ENCODE assay signal across 12 mouse cellular contexts in the genomic region with DNA sequence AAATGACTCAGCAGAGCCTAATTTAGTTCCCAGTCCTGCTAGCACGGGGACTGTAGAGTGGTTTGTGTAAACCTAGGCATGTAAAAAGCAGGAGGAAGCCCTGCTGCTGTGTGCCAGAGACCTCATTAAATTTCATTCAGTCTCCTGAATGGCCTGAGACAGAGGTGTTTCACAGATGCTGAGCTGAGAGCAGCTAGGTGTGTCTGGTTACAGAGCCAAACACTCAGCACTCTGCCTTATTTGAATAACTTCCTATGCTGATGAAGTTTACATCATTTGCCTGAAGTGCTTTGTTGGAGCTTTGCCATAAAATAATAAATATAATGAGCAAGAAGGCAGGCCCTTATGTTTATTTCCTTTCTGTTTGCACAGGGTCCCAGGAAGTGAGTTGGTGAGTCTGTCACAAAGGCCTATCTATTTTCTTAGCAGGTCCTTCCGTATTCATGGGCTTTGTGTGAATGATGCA. TPM values are rescaled to one million over a fixed set of nuclear protein-coding genes. Genes with fewer than 3 reads are reported as not detected.
DNase-seq lines count a peak whose midpoint lies in the region; ATAC-seq and TF ChIP-seq lines count a peak whose summit lies in the region.
"Had no signal": no experiment of that assay in that cellular context is flagged by ENCODE, and none has a peak within 500 bp of the region (broad histone marks: within the 10 kb centered on the region; RNA-seq: fewer than 3 reads in every experiment).

No protein-coding gene starts in this region.

- ATAC-seq in kidney, embryonic 16.5 days (ENCODE audit: low FRiP score, low TSS enrichment), result no peak
- ATAC-seq in kidney, embryonic 14.5 days (ENCODE audit: low FRiP score, low TSS enrichment), result no peak
- ATAC-seq in forebrain, postnatal 0 days, result peak; percentile 33; the same call in 1 of the 2 replicates
- ATAC-seq in midbrain, embryonic 16.5 days, result no peak

- H3K4me3 ChIP-seq in kidney, embryonic 16.5 days (ENCODE audit: low read length), result no peak overlapping the region
- H3K4me3 ChIP-seq in kidney, embryonic 14.5 days (ENCODE audit: low read length), result no peak overlapping the region
- H3K4me3 ChIP-seq in forebrain, postnatal 0 days (ENCODE audit: low read depth, low read length), result no peak overlapping the region
- H3K4me3 ChIP-seq in midbrain, embryonic 16.5 days (ENCODE audit: low read depth, low read length), result no peak overlapping the region
- H3K4me3 ChIP-seq: heart, embryonic 15.5 days had no signal

- peaks cover 53% of the 10 kb centered on the region for H3K4me1 ChIP-seq in kidney, embryonic 16.5 days (ENCODE audit: insufficient read depth, low read length)
- H3K4me1 ChIP-seq in kidney, embryonic 14.5 days (ENCODE audit: control insufficient read depth, insufficient read depth, low read length), result peaks cover 31% of the 10 kb centered on the region
- peaks cover 18% of the 10 kb centered on the region; the same call in 1 of the 2 replicates for H3K4me1 ChIP-seq in forebrain, postnatal 0 days (ENCODE audit: insufficient read depth)
- peaks cover 35% of the 10 kb centered on the region for H3K4me1 ChIP-seq in midbrain, embryonic 16.5 days (ENCODE audit: control insufficient read depth, insufficient read depth, low read length)

- H3K9me3 ChIP-seq in kidney, embryonic 16.5 days (ENCODE audit: low read length), result no peaks in the 10 kb centered on the region
- no peaks in the 10 kb centered on the region for H3K9me3 ChIP-seq in kidney, embryonic 14.5 days (ENCODE audit: control insufficient read depth, low read length)
- no peaks in the 10 kb centered on the region for H3K9me3 ChIP-seq in forebrain, postnatal 0 days (ENCODE audit: low read length)
- no peaks in the 10 kb centered on the region for H3K9me3 ChIP-seq in midbrain, embryonic 16.5 days (replicated peaks; ENCODE audit: control insufficient read depth, low read length, poor library complexity, severe bottlenecking)
- H3K9me3 ChIP-seq: G1E; heart, embryonic 15.5 days had no signal

- 33% methylated on average over 2 of the region's 2 CpGs for WGBS in kidney, embryonic 16.5 days
- 33% methylated on average over 2 of the region's 2 CpGs for WGBS in kidney, embryonic 14.5 days
- 22% methylated on average over 2 of the region's 2 CpGs for WGBS in forebrain, postnatal 0 days
- WGBS in midbrain, embryonic 16.5 days, result 49% methylated on average over 2 of the region's 2 CpGs

- peak; percentile 17 for DNase-seq in NIH3T3 (ENCODE audit: low read depth)
- no peak for DNase-seq in forebrain, postnatal 0 days
- no peak for DNase-seq in urinary bladder, postnatal 14 days (ENCODE audit: low spot score)
- no peak for DNase-seq in heart, adult 11 months
- DNase-seq in left cerebral cortex, postnatal 10 days (ENCODE audit: extremely low spot score in 1 of 2, low spot score in 2 of 2), result no peak
- DNase-seq: adrenal gland, postnatal 25 days; cerebellum, postnatal 10 days had no signal

- intact Hi-C loops in left cerebral cortex, postnatal 10 days (cut with DNase I), result no loop called here

- H3K36me3 ChIP-seq in kidney, embryonic 16.5 days (ENCODE audit: insufficient read depth, low read length), result no peaks in the 10 kb centered on the region
- no peaks in the 10 kb centered on the region for H3K36me3 ChIP-seq in kidney, embryonic 14.5 days (ENCODE audit: control insufficient read depth, insufficient read depth, low read length)
- no peaks in the 10 kb centered on the region for H3K36me3 ChIP-seq in forebrain, postnatal 0 days (ENCODE audit: insufficient read depth)
- H3K36me3 ChIP-seq in midbrain, embryonic 16.5 days (ENCODE audit: control insufficient read depth, insufficient read depth, low read length), result no peaks in the 10 kb centered on the region
- H3K36me3 ChIP-seq: heart, embryonic 15.5 days had no signal

- no peaks in the 10 kb centered on the region for H3K27me3 ChIP-seq in kidney, embryonic 16.5 days (ENCODE audit: insufficient read depth, low read length)
- H3K27me3 ChIP-seq in kidney, embryonic 14.5 days (ENCODE audit: control insufficient read depth, insufficient read depth, low read length), result no peaks in the 10 kb centered on the region
- no peaks in the 10 kb centered on the region for H3K27me3 ChIP-seq in forebrain, postnatal 0 days (ENCODE audit: insufficient read depth, low read length)
- H3K27me3 ChIP-seq in midbrain, embryonic 16.5 days (ENCODE audit: control insufficient read depth, insufficient read depth, low read depth, low read length), result no peaks in the 10 kb centered on the region
- H3K27me3 ChIP-seq: heart, embryonic 15.5 days had no signal

- no peak overlapping the region for H3K9ac ChIP-seq in kidney, embryonic 16.5 days (replicated peaks; ENCODE audit: low read length)
- H3K9ac ChIP-seq in kidney, embryonic 14.5 days (ENCODE audit: low read depth, low read length), result no peak overlapping the region
- H3K9ac ChIP-seq in forebrain, postnatal 0 days, result no peak overlapping the region
- no peak overlapping the region for H3K9ac ChIP-seq in midbrain, embryonic 16.5 days (ENCODE audit: low read depth, low read length)
- H3K9ac ChIP-seq: heart, embryonic 15.5 days had no signal

- H3K27ac ChIP-seq in kidney, embryonic 16.5 days (ENCODE audit: low read length), result peak overlapping the region; percentile 85
- no peak overlapping the region; the same call in 1 of the 2 replicates for H3K27ac ChIP-seq in kidney, embryonic 14.5 days (ENCODE audit: low read depth, low read length)
- 0 out of 2 replicates have a peak overlapping the region, but pooled peaks have one; percentile 9 for H3K27ac ChIP-seq in forebrain, postnatal 0 days (ENCODE audit: low read depth, low read length)
- 0 out of 2 replicates have a peak overlapping the region, but pooled peaks have one; percentile 40 for H3K27ac ChIP-seq in midbrain, embryonic 16.5 days (ENCODE audit: low read length)
- H3K27ac ChIP-seq: heart, embryonic 15.5 days had no signal

- no peak for TF ChIP-seq CTCF in forebrain, postnatal 0 days (IDR thresholded peaks at IDR 0.05; ENCODE audit: low read depth)

- H3K4me2 ChIP-seq in kidney, embryonic 16.5 days (replicated peaks; ENCODE audit: low read depth, low read length), result no peak overlapping the region
- no peak overlapping the region for H3K4me2 ChIP-seq in kidney, embryonic 14.5 days (replicated peaks; ENCODE audit: low read depth, low read length)
- no peak overlapping the region for H3K4me2 ChIP-seq in forebrain, postnatal 0 days (ENCODE audit: low read depth)
- no peak overlapping the region for H3K4me2 ChIP-seq in midbrain, embryonic 16.5 days (ENCODE audit: low read length)
- H3K4me2 ChIP-seq: heart, embryonic 15.5 days had no signal

RNA-seq across cellular contexts. Expression of a gene that starts 24.7 kb away (rescaled TPM):
- polyA plus RNA-seq in kidney, embryonic 16.5 days (2015; fragmentation: Nextera tagmentation; extraction: Ambion mirVana), result 93.6 and 95.2 TPM in 2 replicates
- polyA plus RNA-seq in kidney, embryonic 14.5 days (2014; fragmentation: Nextera tagmentation; extraction: Ambion mirVana), result 106 and 108 TPM in 2 replicates
- 98.6 and 115 TPM in 2 replicates for total RNA-seq in forebrain, postnatal 0 days (2014; rRNA removed)
- 109 and 117 TPM in 2 replicates for polyA plus RNA-seq in forebrain, postnatal 0 days (2015; fragmentation: Nextera tagmentation; extraction: Ambion mirVana)
- polyA plus RNA-seq in midbrain, embryonic 16.5 days (2015; fragmentation: Nextera tagmentation; extraction: Ambion mirVana), result 98.9 and 104 TPM in 2 replicates
- total RNA-seq in left cerebral cortex, postnatal 10 days (2021), result 10 to 100 TPM; 61.8 to 68.6 TPM

RNA-seq across cellular contexts. Expression of a gene that starts 25.0 kb away (rescaled TPM):
- 56.3 and 58.0 TPM in 2 replicates for polyA plus RNA-seq in kidney, embryonic 16.5 days (2015; fragmentation: Nextera tagmentation; extraction: Ambion mirVana)
- 45.8 and 47.4 TPM in 2 replicates for polyA plus RNA-seq in kidney, embryonic 14.5 days (2014; fragmentation: Nextera tagmentation; extraction: Ambion mirVana)
- total RNA-seq in forebrain, postnatal 0 days (2014; rRNA removed), result 20.0 and 24.3 TPM in 2 replicates
- polyA plus RNA-seq in forebrain, postnatal 0 days (2015; fragmentation: Nextera tagmentation; extraction: Ambion mirVana), result 43.8 and 50.5 TPM in 2 replicates
- polyA plus RNA-seq in midbrain, embryonic 16.5 days (2015; fragmentation: Nextera tagmentation; extraction: Ambion mirVana), result 54.0 and 54.5 TPM in 2 replicates
- 10 to 100 TPM; 18.4 to 22.2 TPM for total RNA-seq in left cerebral cortex, postnatal 10 days (2021)
